Mouse (Mus musculus): ENCODE measurements around the gene Fbxl7. TPM values are rescaled to one million over a fixed set of nuclear protein-coding genes. Genes with fewer than 3 reads are reported as not detected.
A peak's percentile ranks its signal among the peaks of the same experiment; 100 is the strongest.

The Fbxl7 gene
- polyA plus RNA-seq, 1 experiment from 2014 or later = 32.3 TPM

DNA sequence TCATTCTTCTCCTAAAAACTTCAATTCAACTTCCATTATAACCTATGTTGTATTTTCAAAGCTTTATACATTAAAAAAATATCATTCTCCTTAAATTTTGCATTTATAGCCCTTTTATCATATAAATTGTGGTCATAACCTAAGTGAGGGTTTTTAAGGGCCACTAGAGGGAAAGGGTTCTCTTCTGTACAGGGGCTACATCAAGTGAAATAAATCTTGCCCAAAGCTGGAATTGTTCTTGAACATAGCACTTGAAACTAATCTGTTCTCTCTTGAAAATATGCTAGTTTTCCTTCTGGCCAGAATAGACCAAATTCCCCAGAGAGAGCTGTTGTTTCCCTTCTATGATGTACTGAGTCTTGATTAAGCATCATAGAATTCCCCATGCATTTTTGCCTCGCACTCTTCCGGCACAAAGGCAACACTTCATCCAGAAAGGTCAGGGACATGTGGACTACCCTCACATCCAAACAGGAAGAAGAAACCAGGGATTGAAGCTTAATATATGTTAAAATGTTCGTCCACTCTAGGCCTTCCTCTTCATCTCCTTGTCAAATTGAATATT lies 95.8 kb downstream of the Fbxl7 start:
- Histone ChIP-seq H3K4me3 (ENCODE audit: low read depth, low read length) (no peak overlapping the region), H3K36me3 (ENCODE audit: control insufficient read depth, insufficient read depth, low read length) (no peaks in the 10 kb centered on the region), H3K4me2 (replicated peaks; ENCODE audit: low read depth, low read length) (no peak overlapping the region), H3K9me3 (ENCODE audit: control insufficient read depth, low read depth, low read length) (no peaks in the 10 kb centered on the region), H3K9ac (replicated peaks; ENCODE audit: low read depth, low read length) (no peak overlapping the region), H3K27me3 (ENCODE audit: control insufficient read depth, insufficient read depth, low read length) (no peaks in the 10 kb centered on the region), H3K27ac (ENCODE audit: low read length) (no peak overlapping the region), H3K4me1 (ENCODE audit: control insufficient read depth, insufficient read depth, low read length) (peaks cover 7% of the 10 kb centered on the region; the same call in 1 of the 2 replicates)
- WGBS = 73% methylated on average over 3 of the region's 3 CpGs
- no peak for ATAC-seq (ENCODE audit: insufficient number of reproducible peaks, insufficient read depth, low FRiP score, low read depth)

GRCm38 (mm10) chr15:26795937-26796336 lies 99.4 kb downstream of the Fbxl7 start:
- Histone ChIP-seq H3K9me3 (ENCODE audit: control insufficient read depth, low read depth, low read length) (no peaks in the 10 kb centered on the region), H3K4me1 (ENCODE audit: control insufficient read depth, insufficient read depth, low read length) (peaks cover 7% of the 10 kb centered on the region; the same call in 1 of the 2 replicates), H3K27me3 (ENCODE audit: control insufficient read depth, insufficient read depth, low read length) (no peaks in the 10 kb centered on the region), H3K9ac (replicated peaks; ENCODE audit: low read depth, low read length) (no peak overlapping the region), H3K27ac (ENCODE audit: low read length) (no peak overlapping the region), H3K36me3 (ENCODE audit: control insufficient read depth, insufficient read depth, low read length) (no peaks in the 10 kb centered on the region), H3K4me3 (ENCODE audit: low read depth, low read length) (no peak overlapping the region), H3K4me2 (replicated peaks; ENCODE audit: low read depth, low read length) (no peak overlapping the region)
- 59% methylated on average over 2 of the region's 2 CpGs for WGBS
- no peak for ATAC-seq (ENCODE audit: insufficient number of reproducible peaks, insufficient read depth, low FRiP score, low read depth)

DNA sequence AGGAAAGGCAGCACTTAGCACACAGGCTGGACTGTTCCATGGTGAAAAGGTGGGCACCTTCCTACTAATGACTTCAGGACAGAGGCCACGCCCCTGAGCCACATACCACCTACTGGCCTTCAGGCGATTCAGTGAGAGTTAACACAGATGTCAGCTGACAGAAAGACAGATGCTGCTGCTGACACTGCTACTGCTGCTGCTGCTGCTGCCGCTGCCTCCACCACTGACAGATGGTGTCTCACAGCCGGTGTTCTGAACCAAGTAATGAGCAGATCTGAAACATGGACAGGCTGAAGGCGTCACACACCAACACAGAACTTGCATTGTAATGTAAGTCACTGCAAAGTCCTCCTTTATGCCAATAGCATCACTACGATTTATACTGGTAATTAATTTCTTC lies 99.9 kb downstream of the Fbxl7 start:
- no peaks in the 10 kb centered on the region for H3K27me3 ChIP-seq (ENCODE audit: control insufficient read depth, insufficient read depth, low read length)
- H3K9ac ChIP-seq (replicated peaks; ENCODE audit: low read depth, low read length) = no peak overlapping the region
- no peaks in the 10 kb centered on the region for H3K36me3 ChIP-seq (ENCODE audit: control insufficient read depth, insufficient read depth, low read length)
- no peak overlapping the region for H3K4me2 ChIP-seq (replicated peaks; ENCODE audit: low read depth, low read length)
- H3K27ac ChIP-seq (ENCODE audit: low read length) = no peak overlapping the region
- no peak overlapping the region for H3K4me3 ChIP-seq (ENCODE audit: low read depth, low read length)
- 21% methylated on average over 6 of the region's 6 CpGs for WGBS
- no peaks in the 10 kb centered on the region for H3K9me3 ChIP-seq (ENCODE audit: control insufficient read depth, low read depth, low read length)
- H3K4me1 ChIP-seq (ENCODE audit: control insufficient read depth, insufficient read depth, low read length) = peaks cover 7% of the 10 kb centered on the region; the same call in 1 of the 2 replicates
- peak; percentile 61; the same call in 1 of the 2 replicates for ATAC-seq (ENCODE audit: insufficient number of reproducible peaks, insufficient read depth, low FRiP score, low read depth)

DNA sequence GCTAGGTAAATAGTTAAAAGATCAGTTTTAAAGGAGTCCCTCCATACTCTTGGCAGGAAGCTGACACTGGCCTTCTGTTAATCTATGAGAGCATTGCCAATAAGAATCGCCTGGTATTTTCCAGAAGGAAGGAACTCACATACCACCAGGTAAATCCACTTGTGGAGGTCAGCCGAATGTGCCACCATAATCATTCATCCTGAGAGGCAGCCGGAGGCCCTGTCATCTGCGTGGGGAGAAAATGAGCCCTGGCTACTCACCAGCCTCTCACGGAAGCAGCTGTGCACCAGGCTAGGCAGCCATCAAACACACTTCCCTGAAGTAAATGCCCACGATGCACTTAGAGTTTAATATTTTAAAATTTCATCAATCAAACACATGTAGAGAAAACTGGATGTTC lies 108.2 kb downstream of the Fbxl7 start:
- Histone ChIP-seq H3K36me3 (ENCODE audit: control insufficient read depth, insufficient read depth, low read length) (no peaks in the 10 kb centered on the region), H3K9ac (replicated peaks; ENCODE audit: low read depth, low read length) (no peak overlapping the region), H3K4me3 (ENCODE audit: low read depth, low read length) (no peak overlapping the region), H3K27ac (ENCODE audit: low read length) (no peak overlapping the region), H3K4me1 (ENCODE audit: control insufficient read depth, insufficient read depth, low read length) (no peaks in the 10 kb centered on the region), H3K27me3 (ENCODE audit: control insufficient read depth, insufficient read depth, low read length) (no peaks in the 10 kb centered on the region), H3K9me3 (ENCODE audit: control insufficient read depth, low read depth, low read length) (no peaks in the 10 kb centered on the region), H3K4me2 (replicated peaks; ENCODE audit: low read depth, low read length) (no peak overlapping the region)
- ATAC-seq (ENCODE audit: insufficient number of reproducible peaks, insufficient read depth, low FRiP score, low read depth) = no peak
- 37% methylated on average over 6 of the region's 6 CpGs for WGBS

- H3K27ac ChIP-seq (ENCODE audit: low read length) = no peak overlapping the region
- no peak overlapping the region for H3K4me3 ChIP-seq (ENCODE audit: low read depth, low read length)
- ATAC-seq (ENCODE audit: insufficient number of reproducible peaks, insufficient read depth, low FRiP score, low read depth) = no peak
- H3K9me3 ChIP-seq (ENCODE audit: control insufficient read depth, low read depth, low read length) = no peaks in the 10 kb centered on the region
- no peaks in the 10 kb centered on the region for H3K4me1 ChIP-seq (ENCODE audit: control insufficient read depth, insufficient read depth, low read length)
- WGBS = 87% methylated on average over 3 of the region's 3 CpGs
- H3K4me2 ChIP-seq (replicated peaks; ENCODE audit: low read depth, low read length) = no peak overlapping the region
- no peaks in the 10 kb centered on the region for H3K27me3 ChIP-seq (ENCODE audit: control insufficient read depth, insufficient read depth, low read length)
- no peaks in the 10 kb centered on the region for H3K36me3 ChIP-seq (ENCODE audit: control insufficient read depth, insufficient read depth, low read length)
- no peak overlapping the region for H3K9ac ChIP-seq (replicated peaks; ENCODE audit: low read depth, low read length)
Measured at GRCm38 (mm10) chr15:26780557-26780956, 114.8 kb downstream of the Fbxl7 start.

GRCm38 (mm10) chr15:26779129-26779528 lies 116.3 kb downstream of the Fbxl7 start:
- H3K4me1 ChIP-seq (ENCODE audit: control insufficient read depth, insufficient read depth, low read length) = no peaks in the 10 kb centered on the region
- ATAC-seq (ENCODE audit: insufficient number of reproducible peaks, insufficient read depth, low FRiP score, low read depth) = no peak
- no peak overlapping the region for H3K27ac ChIP-seq (ENCODE audit: low read length)
- no peak overlapping the region for H3K9ac ChIP-seq (replicated peaks; ENCODE audit: low read depth, low read length)
- 29% methylated on average over 4 of the region's 4 CpGs for WGBS
- no peak overlapping the region for H3K4me2 ChIP-seq (replicated peaks; ENCODE audit: low read depth, low read length)
- no peaks in the 10 kb centered on the region for H3K36me3 ChIP-seq (ENCODE audit: control insufficient read depth, insufficient read depth, low read length)
- H3K4me3 ChIP-seq (ENCODE audit: low read depth, low read length) = no peak overlapping the region
- no peaks in the 10 kb centered on the region for H3K9me3 ChIP-seq (ENCODE audit: control insufficient read depth, low read depth, low read length)
- H3K27me3 ChIP-seq (ENCODE audit: control insufficient read depth, insufficient read depth, low read length) = no peaks in the 10 kb centered on the region

DNA sequence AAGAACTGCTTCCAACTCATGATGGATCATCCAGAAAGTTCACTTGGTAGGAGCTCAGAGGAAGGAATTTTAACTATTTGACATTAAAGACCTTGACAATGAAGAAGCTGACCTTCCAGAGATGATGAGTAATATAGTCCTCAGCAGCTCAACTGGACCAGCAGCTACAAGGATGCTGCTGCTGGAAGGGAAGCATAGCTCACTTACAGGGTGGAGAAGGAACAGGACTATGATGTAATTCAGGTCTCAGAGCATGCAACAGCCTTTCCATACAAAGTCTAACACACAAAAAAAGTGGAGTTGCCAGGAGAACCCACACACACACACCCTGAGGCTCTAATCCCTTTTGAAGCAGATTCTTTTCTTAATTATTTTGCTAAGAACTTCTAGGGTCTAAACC lies 119.7 kb downstream of the Fbxl7 start:
- no peaks in the 10 kb centered on the region for H3K36me3 ChIP-seq (ENCODE audit: control insufficient read depth, insufficient read depth, low read length)
- H3K27me3 ChIP-seq (ENCODE audit: control insufficient read depth, insufficient read depth, low read length) = no peaks in the 10 kb centered on the region
- no peaks in the 10 kb centered on the region for H3K9me3 ChIP-seq (ENCODE audit: control insufficient read depth, low read depth, low read length)
- no peak overlapping the region for H3K9ac ChIP-seq (replicated peaks; ENCODE audit: low read depth, low read length)
- no peak for ATAC-seq (ENCODE audit: insufficient number of reproducible peaks, insufficient read depth, low FRiP score, low read depth)
- no peak overlapping the region for H3K27ac ChIP-seq (ENCODE audit: low read length)
- no peak overlapping the region for H3K4me3 ChIP-seq (ENCODE audit: low read depth, low read length)
- no peak overlapping the region for H3K4me2 ChIP-seq (replicated peaks; ENCODE audit: low read depth, low read length)
- H3K4me1 ChIP-seq (ENCODE audit: control insufficient read depth, insufficient read depth, low read length) = no peaks in the 10 kb centered on the region

- H3K4me1 ChIP-seq (ENCODE audit: control insufficient read depth, insufficient read depth, low read length) = no peaks in the 10 kb centered on the region
- H3K9ac ChIP-seq (replicated peaks; ENCODE audit: low read depth, low read length) = no peak overlapping the region
- no peaks in the 10 kb centered on the region for H3K9me3 ChIP-seq (ENCODE audit: control insufficient read depth, low read depth, low read length)
- no peak overlapping the region for H3K27ac ChIP-seq (ENCODE audit: low read length)
- no peak overlapping the region for H3K4me2 ChIP-seq (replicated peaks; ENCODE audit: low read depth, low read length)
- H3K36me3 ChIP-seq (ENCODE audit: control insufficient read depth, insufficient read depth, low read length) = no peaks in the 10 kb centered on the region
- H3K4me3 ChIP-seq (ENCODE audit: low read depth, low read length) = no peak overlapping the region
- WGBS = 95% methylated on average over 2 of the region's 2 CpGs
- no peak for ATAC-seq (ENCODE audit: insufficient number of reproducible peaks, insufficient read depth, low FRiP score, low read depth)
- no peaks in the 10 kb centered on the region for H3K27me3 ChIP-seq (ENCODE audit: control insufficient read depth, insufficient read depth, low read length)
Measured at GRCm38 (mm10) chr15:26774895-26775294, 120.5 kb downstream of the Fbxl7 start.

- ATAC-seq (ENCODE audit: insufficient number of reproducible peaks, insufficient read depth, low FRiP score, low read depth) = no peak
- 55% methylated on average over 4 of the region's 4 CpGs for WGBS
- no peaks in the 10 kb centered on the region for H3K9me3 ChIP-seq (ENCODE audit: control insufficient read depth, low read depth, low read length)
Measured at GRCm38 (mm10) chr15:26761651-26762050, 133.7 kb downstream of the Fbxl7 start.

More at GRCm38 (mm10) chr15:26761651-26762050, 133.7 kb downstream of the Fbxl7 start:
- Histone ChIP-seq H3K27ac (ENCODE audit: low read length) (no peak overlapping the region), H3K4me3 (ENCODE audit: low read depth, low read length) (no peak overlapping the region), H3K4me1 (ENCODE audit: control insufficient read depth, insufficient read depth, low read length) (no peaks in the 10 kb centered on the region), H3K36me3 (ENCODE audit: control insufficient read depth, insufficient read depth, low read length) (no peaks in the 10 kb centered on the region), H3K4me2 (replicated peaks; ENCODE audit: low read depth, low read length) (no peak overlapping the region), H3K27me3 (ENCODE audit: control insufficient read depth, insufficient read depth, low read length) (no peaks in the 10 kb centered on the region), H3K9ac (replicated peaks; ENCODE audit: low read depth, low read length) (no peak overlapping the region)

Measured in stomach, embryonic 14.5 days (tissue).